Mouse (Mus musculus): ENCODE results near the gene Ropn1.
"Not testable (repeated sequence)": the region's sequence is repeated elsewhere in the genome, so short reads cannot be mapped to it uniquely, and the experiment has no call there.

Ropn1 gene

GRCm38 (mm10) chr16:34649621-34650020, at the start of gene Ropn1:
Gene Ropn1 (plus strand): TSS chr16:34649921.
- DNase-seq = no peak

GRCm38 (mm10) chr16:34601954-34602353, 47.8 kb upstream of the Ropn1 start:
- no peak for DNase-seq

GRCm38 (mm10) chr16:34603076-34603475, 46.6 kb upstream of the Ropn1 start:
- DNase-seq = no peak

- DNase-seq = no peak
These were observed 45.9 kb upstream of the Ropn1 start for GRCm38 (mm10) chr16:34603854-34604253.

GRCm38 (mm10) chr16:34605679-34606078, 44.0 kb upstream of the Ropn1 start:
- DNase-seq = no peak

- no peak for DNase-seq
These were observed 39.6 kb upstream of the Ropn1 start for GRCm38 (mm10) chr16:34610137-34610536.

- DNase-seq = no peak
These were observed 35.7 kb upstream of the Ropn1 start for GRCm38 (mm10) chr16:34614021-34614420.

- no peak for DNase-seq
These were observed 22.1 kb upstream of the Ropn1 start for GRCm38 (mm10) chr16:34627591-34627990.

GRCm38 (mm10) chr16:34628397-34628796, 21.3 kb upstream of the Ropn1 start:
- peak; percentile 58 for DNase-seq

- DNase-seq = no peak
These were observed 14.2 kb upstream of the Ropn1 start for GRCm38 (mm10) chr16:34635557-34635956.

GRCm38 (mm10) chr16:34643511-34644259, 6.0 kb upstream of the Ropn1 start:
- DNase-seq = no peak

- DNase-seq = peak; percentile 18
These were observed 3.3 kb downstream of the Ropn1 start for GRCm38 (mm10) chr16:34653023-34653422.

GRCm38 (mm10) chr16:34657566-34657965, 7.8 kb downstream of the Ropn1 start:
- DNase-seq = not testable (repeated sequence)

GRCm38 (mm10) chr16:34657983-34658382, 8.3 kb downstream of the Ropn1 start:
- no peak for DNase-seq

- no peak for DNase-seq
These were observed 8.7 kb downstream of the Ropn1 start for GRCm38 (mm10) chr16:34658388-34658787.

- DNase-seq = no peak
These were observed 14.8 kb downstream of the Ropn1 start for GRCm38 (mm10) chr16:34664553-34664952.

- DNase-seq = peak; percentile 57
These were observed 17.5 kb downstream of the Ropn1 start for GRCm38 (mm10) chr16:34667031-34667726.

- no peak for DNase-seq
These were observed 18.6 kb downstream of the Ropn1 start for GRCm38 (mm10) chr16:34668341-34668740.

GRCm38 (mm10) chr16:34671966-34672365, 22.2 kb downstream of the Ropn1 start:
- DNase-seq = no peak

- no peak for DNase-seq
These were observed 23.1 kb downstream of the Ropn1 start for GRCm38 (mm10) chr16:34672822-34673221.

- no peak for DNase-seq
These were observed 24.6 kb downstream of the Ropn1 start for GRCm38 (mm10) chr16:34674365-34674764.

- no peak for DNase-seq
These were observed 32.1 kb downstream of the Ropn1 start for GRCm38 (mm10) chr16:34681823-34682222.

- DNase-seq = no peak
These were observed 40.2 kb downstream of the Ropn1 start for GRCm38 (mm10) chr16:34689879-34690278.
